ENCODE assay signal across 11 mouse cellular contexts in the genomic region with DNA sequence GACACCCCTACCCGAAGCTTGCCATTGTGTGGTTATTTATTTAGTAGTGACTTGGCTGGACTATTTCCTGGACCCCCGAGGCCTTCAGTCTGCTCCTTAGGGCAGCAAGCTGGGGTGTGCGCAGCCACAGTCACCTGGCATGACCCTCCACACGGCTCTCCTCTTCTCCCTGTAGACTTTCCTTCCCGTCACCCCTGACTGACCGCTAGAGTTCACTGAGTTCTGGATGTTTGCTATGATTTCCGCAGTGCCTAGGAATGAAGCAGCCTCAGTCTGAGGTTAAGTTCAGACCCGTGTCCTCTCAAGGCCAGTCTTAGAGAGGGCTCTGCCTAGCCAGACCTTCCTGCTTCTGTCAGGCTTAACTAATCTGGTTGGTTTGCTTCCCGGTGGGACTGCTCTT. TPM values are rescaled to one million over a fixed set of nuclear protein-coding genes. Genes with fewer than 3 reads are reported as not detected.
DNase-seq lines count a peak whose midpoint lies in the region; ATAC-seq and TF ChIP-seq lines count a peak whose summit lies in the region.
"Had no signal": no experiment of that assay in that cellular context is flagged by ENCODE, and none has a peak within 500 bp of the region (broad histone marks: within the 10 kb centered on the region; RNA-seq: fewer than 3 reads in every experiment).

No protein-coding gene starts in this region.

- TF ChIP-seq CTCF in intestine, postnatal 0 days (IDR thresholded peaks at IDR 0.05; ENCODE audit: low read depth): no peak

- no peak overlapping the region for H3K4me2 ChIP-seq in forebrain, embryonic 13.5 days
- H3K4me2 ChIP-seq in intestine, embryonic 15.5 days (replicated peaks): no peak overlapping the region
- no peak overlapping the region for H3K4me2 ChIP-seq in intestine, postnatal 0 days (replicated peaks; ENCODE audit: low read depth)
- H3K4me2 ChIP-seq: liver, embryonic 15.5 days; midbrain, embryonic 15.5 days had no signal

- H3K27me3 ChIP-seq in forebrain, embryonic 10.5 days (ENCODE audit: poor library complexity, severe bottlenecking): no peaks in the 10 kb centered on the region
- no peaks in the 10 kb centered on the region for H3K27me3 ChIP-seq in forebrain, embryonic 13.5 days
- H3K27me3 ChIP-seq in intestine, embryonic 15.5 days (replicated peaks): no peaks in the 10 kb centered on the region
- H3K27me3 ChIP-seq in intestine, postnatal 0 days (replicated peaks; ENCODE audit: control insufficient read depth, insufficient read depth, low read length): no peaks in the 10 kb centered on the region
- H3K27me3 ChIP-seq: liver, embryonic 15.5 days; midbrain, embryonic 15.5 days had no signal

- no peaks in the 10 kb centered on the region for H3K9me3 ChIP-seq in forebrain, embryonic 10.5 days
- H3K9me3 ChIP-seq in forebrain, embryonic 13.5 days (replicated peaks): no peaks in the 10 kb centered on the region
- no peaks in the 10 kb centered on the region for H3K9me3 ChIP-seq in intestine, embryonic 15.5 days
- H3K9me3 ChIP-seq in intestine, postnatal 0 days (ENCODE audit: control insufficient read depth): no peaks in the 10 kb centered on the region
- H3K9me3 ChIP-seq: liver, embryonic 15.5 days; midbrain, embryonic 15.5 days had no signal

- H3K4me1 ChIP-seq in forebrain, embryonic 10.5 days: peaks cover 8% of the 10 kb centered on the region; the same call in 1 of the 2 replicates
- peaks cover 5% of the 10 kb centered on the region; the same call in 1 of the 2 replicates for H3K4me1 ChIP-seq in forebrain, embryonic 13.5 days
- H3K4me1 ChIP-seq in intestine, embryonic 15.5 days (replicated peaks): no peaks in the 10 kb centered on the region
- 0 out of 2 replicates have a peak, but pooled peaks cover 4% of the 10 kb centered on the region for H3K4me1 ChIP-seq in intestine, postnatal 0 days (replicated peaks; ENCODE audit: control insufficient read depth, insufficient read depth, low read length)
- H3K4me1 ChIP-seq: midbrain, embryonic 15.5 days had no signal

- no peak overlapping the region for H3K9ac ChIP-seq in forebrain, embryonic 13.5 days
- H3K9ac ChIP-seq in intestine, embryonic 15.5 days: no peak overlapping the region
- no peak overlapping the region for H3K9ac ChIP-seq in intestine, postnatal 0 days (ENCODE audit: low read depth, low read length)
- H3K9ac ChIP-seq: liver, embryonic 15.5 days; midbrain, embryonic 15.5 days had no signal

- peak overlapping the region; percentile 48; the same call in 1 of the 2 replicates for H3K27ac ChIP-seq in forebrain, embryonic 10.5 days
- no peak overlapping the region for H3K27ac ChIP-seq in forebrain, embryonic 13.5 days
- 0 out of 2 replicates have a peak overlapping the region, but pooled peaks have one; percentile 11 for H3K27ac ChIP-seq in intestine, embryonic 15.5 days
- H3K27ac ChIP-seq in intestine, postnatal 0 days (ENCODE audit: low read depth, low read length): no peak overlapping the region
- H3K27ac ChIP-seq: liver, embryonic 15.5 days; midbrain, embryonic 15.5 days had no signal

- ATAC-seq in forebrain, embryonic 13.5 days: no peak
- ATAC-seq in intestine, embryonic 15.5 days: no peak
- no peak for ATAC-seq in intestine, postnatal 0 days
- ATAC-seq: midbrain, embryonic 15.5 days had no signal

- no peak for DNase-seq in forebrain, embryonic 10.5 days (ENCODE audit: extremely low spot score, low spot score)
- peak; percentile 87 for DNase-seq in kidney, adult 11 months
- peak; percentile 48 to 67 for DNase-seq in kidney, postnatal 4 days
- no peak for DNase-seq in gastrocnemius, postnatal 4 days (ENCODE audit: low spot score in 2 of 2)
- DNase-seq in thymus, postnatal 0 days (ENCODE audit: low spot score): no peak
- DNase-seq: right cerebral cortex, postnatal 14 days had no signal

- H3K4me3 ChIP-seq in forebrain, embryonic 10.5 days: no peak overlapping the region
- no peak overlapping the region for H3K4me3 ChIP-seq in forebrain, embryonic 13.5 days
- H3K4me3 ChIP-seq in intestine, embryonic 15.5 days (replicated peaks): no peak overlapping the region
- no peak overlapping the region for H3K4me3 ChIP-seq in intestine, postnatal 0 days (ENCODE audit: low read depth, low read length)
- H3K4me3 ChIP-seq: liver, embryonic 15.5 days; midbrain, embryonic 15.5 days had no signal

- peaks cover 75% of the 10 kb centered on the region for H3K36me3 ChIP-seq in forebrain, embryonic 10.5 days (replicated peaks)
- peaks cover 18% of the 10 kb centered on the region for H3K36me3 ChIP-seq in forebrain, embryonic 13.5 days (ENCODE audit: poor library complexity, severe bottlenecking)
- H3K36me3 ChIP-seq in intestine, embryonic 15.5 days: peaks cover 8% of the 10 kb centered on the region; the same call in 1 of the 2 replicates
- H3K36me3 ChIP-seq in intestine, postnatal 0 days (ENCODE audit: control insufficient read depth, insufficient read depth): peaks cover 52% of the 10 kb centered on the region
- H3K36me3 ChIP-seq: midbrain, embryonic 15.5 days had no signal

- WGBS in forebrain, embryonic 10.5 days: 74% methylated on average over 9 of the region's 9 CpGs
- WGBS in forebrain, embryonic 13.5 days: 82% methylated on average over 9 of the region's 9 CpGs
- WGBS in intestine, embryonic 15.5 days: 67% methylated on average over 9 of the region's 9 CpGs
- 65% methylated on average over 9 of the region's 9 CpGs for WGBS in intestine, postnatal 0 days

RNA-seq across cellular contexts. Expression of gene Swap70, which starts 50.3 kb away (rescaled TPM):
- 32.0 and 36.0 TPM in 2 replicates for polyA plus RNA-seq in forebrain, embryonic 10.5 days (2016; fragmentation: Nextera tagmentation; extraction: Ambion mirVana)
- 14.3 and 16.3 TPM in 2 replicates for polyA plus RNA-seq in forebrain, embryonic 13.5 days (2015; fragmentation: Nextera tagmentation; extraction: Ambion mirVana)
- 29.9 and 30.7 TPM in 2 replicates for polyA plus RNA-seq in intestine, embryonic 15.5 days (2015; fragmentation: Nextera tagmentation; extraction: Ambion mirVana)
- polyA plus RNA-seq in intestine, postnatal 0 days (2015; fragmentation: Nextera tagmentation; extraction: Ambion mirVana): 11.1 and 12.9 TPM in 2 replicates
- total RNA-seq in gastrocnemius, postnatal 4 days (2021): 10 to 100 TPM; 17.9 to 20.0 TPM
- 24.7 and 25.5 TPM in 2 replicates for polyA plus RNA-seq in thymus, postnatal 0 days (2015; fragmentation: Nextera tagmentation; extraction: Ambion mirVana)

Comparison
In these comparisons a context has a peak if more than half of its experiments do, and no peak if none do; other contexts are left out.
1. H3K27ac ChIP-seq: peak in forebrain, embryonic 10.5 days (single experiment) and intestine, embryonic 15.5 days (single experiment); none in forebrain, embryonic 13.5 days (single experiment) and intestine, postnatal 0 days (single experiment).
2. DNase-seq: peak in kidney, adult 11 months (single experiment) and kidney, postnatal 4 days (2 of 2); none in forebrain, embryonic 10.5 days (single experiment), gastrocnemius, postnatal 4 days (0 of 2) and thymus, postnatal 0 days (single experiment).